Comparison of ENCODE assay signal across 8 mouse cellular contexts in genomic region chr4:139351931-139352711, GRCm38 (mm10). TPM values are rescaled to one million over a fixed set of nuclear protein-coding genes. Genes with fewer than 3 reads are reported as not detected.
A peak's percentile ranks its signal among the peaks of the same experiment; 100 is the strongest.
DNase-seq lines count a peak whose midpoint lies in the region; ATAC-seq lines count a peak whose summit lies in the region.

Gene Mrto4, minus strand, starts transcription at chr4:139352576.
Gene Emc1, plus strand, starts transcription at chr4:139352587.
Gene Ubr4, plus strand, starts transcription at chr4:139352609.

- peak within 1 kb of the TSS; percentile 95 for H3K9ac ChIP-seq in heart, embryonic 14.5 days (ENCODE audit: low read length)
- H3K9ac ChIP-seq in liver, embryonic 12.5 days = peak within 1 kb of the TSS; percentile 91

- peak within 1 kb of the TSS; percentile 98 for H3K4me2 ChIP-seq in heart, embryonic 14.5 days (ENCODE audit: low read length)
- H3K4me2 ChIP-seq in liver, embryonic 12.5 days = peak within 1 kb of the TSS; percentile 90

- WGBS in forebrain, embryonic 10.5 days = under 1% methylated on average over 64 of the region's 64 CpGs
- 0% methylated on average over 63 of the region's 64 CpGs for WGBS in heart, embryonic 14.5 days
- WGBS in liver, embryonic 12.5 days (ENCODE audit: insufficient replicate concordance) = under 1% methylated on average over 64 of the region's 64 CpGs

- peak; percentile 76 to 78 for DNase-seq in CD8-positive naive resting alpha-beta T cell, adult 2 months (ENCODE audit: low read depth in 2 of 2, low spot score in 2 of 2)
- DNase-seq in c-Kit-positive CD71-negative TER-119-negative erythroid progenitor cells, embryonic 14.5 days (ENCODE audit: low read depth) = peak; percentile 58
- DNase-seq in forebrain, embryonic 10.5 days (ENCODE audit: extremely low spot score, low spot score) = peak; percentile 83
- peak; percentile 89 for DNase-seq in kidney, postnatal 14 days
- peak; percentile 88 for DNase-seq in naive thymus-derived CD4-positive, alpha-beta T cell, adult 2 months (ENCODE audit: low read depth)
- DNase-seq in splenic B cell, adult 2 months (ENCODE audit: low read depth, low spot score) = peak; percentile 85

- H3K4me3 ChIP-seq in forebrain, embryonic 10.5 days = peak within 1 kb of the TSS; percentile 93
- peak within 1 kb of the TSS; percentile 56 to 89 for H3K4me3 ChIP-seq in heart, embryonic 14.5 days (ENCODE audit: control insufficient read depth in 1 of 2, insufficient read depth in 1 of 2, low read depth in 1 of 2, low read length in 2 of 2)
- H3K4me3 ChIP-seq in liver, embryonic 12.5 days = peak within 1 kb of the TSS; percentile 92

- no peaks in the 10 kb centered on the region for H3K9me3 ChIP-seq in forebrain, embryonic 10.5 days
- H3K9me3 ChIP-seq in heart, embryonic 14.5 days (ENCODE audit: control insufficient read depth, low read length) = no peaks in the 10 kb centered on the region
- no peaks in the 10 kb centered on the region for H3K9me3 ChIP-seq in liver, embryonic 12.5 days (replicated peaks)

- peak; percentile 89 for ATAC-seq in heart, embryonic 14.5 days (ENCODE audit: insufficient number of reproducible peaks, insufficient read depth, low FRiP score, low read depth)
- ATAC-seq in liver, embryonic 12.5 days = peak; percentile 92

- peaks cover 67% of the 10 kb centered on the region for H3K36me3 ChIP-seq in forebrain, embryonic 10.5 days (replicated peaks)
- H3K36me3 ChIP-seq in heart, embryonic 14.5 days (ENCODE audit: control insufficient read depth, insufficient read depth, low read length) = peaks cover 59% of the 10 kb centered on the region
- H3K36me3 ChIP-seq in liver, embryonic 12.5 days = peaks cover 69% of the 10 kb centered on the region
- H3K36me3 ChIP-seq in splenic B cell, adult 2 months (ENCODE audit: control insufficient read depth, insufficient read depth, low read length, poor library complexity, severe bottlenecking) = no peaks in the 10 kb centered on the region; the same call in none of the 2 replicates

- H3K4me1 ChIP-seq in forebrain, embryonic 10.5 days = peaks cover 32% of the 10 kb centered on the region
- H3K4me1 ChIP-seq in heart, embryonic 14.5 days (ENCODE audit: control insufficient read depth in 2 of 2, insufficient read depth in 2 of 2, low read length in 2 of 2) = peaks cover 10 to 15% of the 10 kb centered on the region in 2 experiments
- H3K4me1 ChIP-seq in liver, embryonic 12.5 days = peaks cover 46% of the 10 kb centered on the region

- H3K27ac ChIP-seq in forebrain, embryonic 10.5 days = peak within 1 kb of the TSS; percentile 100
- H3K27ac ChIP-seq in heart, embryonic 14.5 days (replicated peaks in 1 of 2; ENCODE audit: control insufficient read depth in 1 of 2, insufficient read depth in 1 of 2, low read depth in 2 of 2, low read length in 2 of 2) = peak within 1 kb of the TSS; percentile 96 to 98
- peak within 1 kb of the TSS; percentile 95 for H3K27ac ChIP-seq in liver, embryonic 12.5 days

- no peaks in the 10 kb centered on the region for H3K27me3 ChIP-seq in forebrain, embryonic 10.5 days (ENCODE audit: poor library complexity, severe bottlenecking)
- H3K27me3 ChIP-seq in heart, embryonic 14.5 days (ENCODE audit: control insufficient read depth, insufficient read depth, low read length) = no peaks in the 10 kb centered on the region
- no peaks in the 10 kb centered on the region for H3K27me3 ChIP-seq in liver, embryonic 12.5 days (replicated peaks)
- H3K27me3 ChIP-seq in splenic B cell, adult 2 months (ENCODE audit: control insufficient read depth, insufficient read depth, low read length, poor library complexity, severe bottlenecking) = no peaks in the 10 kb centered on the region

RNA-seq across cellular contexts. Expression of gene Mrto4, which starts in this region (rescaled TPM):
- 186 and 195 TPM in 2 replicates for polyA plus RNA-seq in forebrain, embryonic 10.5 days (2016; fragmentation: Nextera tagmentation; extraction: Ambion mirVana)
- 65.1 and 65.4 TPM in 2 replicates for polyA plus RNA-seq in heart, embryonic 14.5 days (2014; fragmentation: Nextera tagmentation; extraction: Ambion mirVana)
- 166 and 184 TPM in 2 replicates for polyA plus RNA-seq in liver, embryonic 12.5 days (2016; fragmentation: Nextera tagmentation; extraction: Ambion mirVana)

RNA-seq across cellular contexts. Expression of gene Emc1, which starts in this region (rescaled TPM):
- 33.4 and 36.2 TPM in 2 replicates for polyA plus RNA-seq in forebrain, embryonic 10.5 days (2016; fragmentation: Nextera tagmentation; extraction: Ambion mirVana)
- polyA plus RNA-seq in heart, embryonic 14.5 days (2014; fragmentation: Nextera tagmentation; extraction: Ambion mirVana) = 36.6 and 37.7 TPM in 2 replicates
- polyA plus RNA-seq in liver, embryonic 12.5 days (2016; fragmentation: Nextera tagmentation; extraction: Ambion mirVana) = 27.1 and 27.8 TPM in 2 replicates

RNA-seq across cellular contexts. Expression of gene Ubr4, which starts in this region (rescaled TPM):
- polyA plus RNA-seq in forebrain, embryonic 10.5 days (2016; fragmentation: Nextera tagmentation; extraction: Ambion mirVana) = 57.4 and 63.4 TPM in 2 replicates
- polyA plus RNA-seq in heart, embryonic 14.5 days (2014; fragmentation: Nextera tagmentation; extraction: Ambion mirVana) = 63.8 and 67.6 TPM in 2 replicates
- 54.7 and 55.1 TPM in 2 replicates for polyA plus RNA-seq in liver, embryonic 12.5 days (2016; fragmentation: Nextera tagmentation; extraction: Ambion mirVana)

Comparison
In these comparisons a context has a peak if more than half of its experiments do, and no peak if none do; other contexts are left out.
1. Peak in every context shown above with its lines: DNase-seq, ATAC-seq, H3K4me3 ChIP-seq and H3K27ac ChIP-seq.